23 mouse cellular contexts compared by ENCODE assay signal in the genomic region with DNA sequence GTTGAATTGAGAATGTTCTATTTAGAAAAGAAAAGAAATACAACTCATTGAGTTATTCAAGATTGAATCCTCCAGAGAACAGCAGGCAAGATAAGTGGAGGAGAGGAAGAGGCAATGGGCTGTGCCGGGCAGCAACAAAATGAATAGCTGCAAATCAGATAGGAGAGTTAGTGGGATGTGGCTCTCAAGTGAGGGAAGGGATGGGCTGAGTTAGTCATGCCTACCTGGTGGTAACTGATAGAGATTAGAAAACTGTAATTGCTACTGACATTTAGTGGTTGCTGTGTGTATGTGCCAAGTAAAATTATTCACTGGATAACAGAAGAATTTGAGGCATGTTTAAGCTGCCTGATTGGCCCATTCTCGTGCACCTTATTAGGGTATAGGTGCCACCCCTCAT.
DNase-seq lines count a peak whose midpoint lies in the region; ATAC-seq and TF ChIP-seq lines count a peak whose summit lies in the region.
"Had no signal": no experiment of that assay in that cellular context is flagged by ENCODE, and none has a peak within 500 bp of the region (broad histone marks: within the 10 kb centered on the region; RNA-seq: fewer than 3 reads in every experiment).

No protein-coding gene starts in this region.

- H3K36me3 ChIP-seq in kidney, postnatal 0 days (ENCODE audit: insufficient read depth, low read length), result no peaks in the 10 kb centered on the region
- H3K36me3 ChIP-seq in kidney, embryonic 14.5 days (ENCODE audit: control insufficient read depth, insufficient read depth, low read length), result no peaks in the 10 kb centered on the region
- H3K36me3 ChIP-seq in midbrain, embryonic 10.5 days, result no peaks in the 10 kb centered on the region
- H3K36me3 ChIP-seq: embryonic facial prominence, embryonic 10.5 days; embryonic facial prominence, embryonic 12.5 days; G1E had no signal

- peak; percentile 13; the same call in 1 of the 2 replicates for ATAC-seq in kidney, postnatal 0 days (replicated peaks; ENCODE audit: low FRiP score, low read depth)
- no peak for ATAC-seq in kidney, embryonic 14.5 days (ENCODE audit: low FRiP score, low TSS enrichment)
- ATAC-seq in megakaryocyte progenitor cell, adult 5-6 weeks (replicated peaks; ENCODE audit: poor library complexity), result peak; percentile 77
- ATAC-seq: activated CD4-positive, CD25-positive, alpha-beta regulatory T cell, adult 4 months; CD4-positive, CD25-positive, alpha-beta regulatory T cell, adult 4 months; forebrain, embryonic 14.5 days; forebrain, postnatal 0 days; Patski had no signal

- H3K4me3 ChIP-seq in kidney, postnatal 0 days (replicated peaks; ENCODE audit: low read depth, low read length), result no peak overlapping the region
- no peak overlapping the region for H3K4me3 ChIP-seq in kidney, embryonic 14.5 days (ENCODE audit: low read length)
- H3K4me3 ChIP-seq in midbrain, embryonic 10.5 days, result no peak overlapping the region
- H3K4me3 ChIP-seq: embryonic facial prominence, embryonic 10.5 days; embryonic facial prominence, embryonic 12.5 days had no signal

- no peak overlapping the region for H3K4me2 ChIP-seq in kidney, postnatal 0 days (ENCODE audit: low read length)
- H3K4me2 ChIP-seq in kidney, embryonic 14.5 days (replicated peaks; ENCODE audit: low read depth, low read length), result no peak overlapping the region
- H3K4me2 ChIP-seq: embryonic facial prominence, embryonic 12.5 days had no signal

- 69% methylated on average over 2 of the region's 2 CpGs for WGBS in kidney, postnatal 0 days
- WGBS in kidney, embryonic 14.5 days, result 74% methylated on average over 2 of the region's 2 CpGs
- WGBS in midbrain, embryonic 10.5 days, result 83% methylated on average over 2 of the region's 2 CpGs

- no peak for TF ChIP-seq CTCF in kidney, postnatal 0 days (IDR thresholded peaks at IDR 0.05; ENCODE audit: low read depth)

- no peaks in the 10 kb centered on the region for H3K9me3 ChIP-seq in kidney, postnatal 0 days (replicated peaks; ENCODE audit: low read length)
- H3K9me3 ChIP-seq in kidney, embryonic 14.5 days (ENCODE audit: control insufficient read depth, low read length), result no peaks in the 10 kb centered on the region
- H3K9me3 ChIP-seq in midbrain, embryonic 10.5 days (replicated peaks), result no peaks in the 10 kb centered on the region
- H3K9me3 ChIP-seq: embryonic facial prominence, embryonic 10.5 days; embryonic facial prominence, embryonic 12.5 days; G1E had no signal

- H3K27me3 ChIP-seq in kidney, postnatal 0 days (ENCODE audit: insufficient read depth, low read length), result no peaks in the 10 kb centered on the region
- H3K27me3 ChIP-seq in kidney, embryonic 14.5 days (ENCODE audit: control insufficient read depth, insufficient read depth, low read length), result no peaks in the 10 kb centered on the region
- H3K27me3 ChIP-seq in midbrain, embryonic 10.5 days (ENCODE audit: low read depth, poor library complexity, severe bottlenecking), result peaks cover 24% of the 10 kb centered on the region
- H3K27me3 ChIP-seq: CH12.LX; embryonic facial prominence, embryonic 12.5 days had no signal

- H3K27ac ChIP-seq in kidney, postnatal 0 days, result no peak overlapping the region
- no peak overlapping the region for H3K27ac ChIP-seq in kidney, embryonic 14.5 days (ENCODE audit: low read depth, low read length)
- no peak overlapping the region for H3K27ac ChIP-seq in midbrain, embryonic 10.5 days (replicated peaks)
- H3K27ac ChIP-seq: embryonic facial prominence, embryonic 10.5 days; embryonic facial prominence, embryonic 12.5 days had no signal

- no peaks in the 10 kb centered on the region for H3K4me1 ChIP-seq in kidney, postnatal 0 days (replicated peaks; ENCODE audit: insufficient read depth, low read length)
- H3K4me1 ChIP-seq in kidney, embryonic 14.5 days (ENCODE audit: control insufficient read depth, insufficient read depth, low read length), result no peaks in the 10 kb centered on the region
- H3K4me1 ChIP-seq in midbrain, embryonic 10.5 days, result peaks cover 11% of the 10 kb centered on the region
- H3K4me1 ChIP-seq: embryonic facial prominence, embryonic 12.5 days had no signal

- no peak overlapping the region for H3K9ac ChIP-seq in kidney, postnatal 0 days (ENCODE audit: low read depth, low read length)
- H3K9ac ChIP-seq in kidney, embryonic 14.5 days (ENCODE audit: low read depth, low read length), result no peak overlapping the region
- H3K9ac ChIP-seq: embryonic facial prominence, embryonic 12.5 days; forebrain, postnatal 0 days had no signal

- DNase-seq in kidney, postnatal 0 days (ENCODE audit: low spot score), result no peak
- no peak for DNase-seq in midbrain, embryonic 10.5 days (ENCODE audit: low spot score)
- DNase-seq in left cerebral cortex, adult 8-10 months (ENCODE audit: low spot score in 2 of 2), result no peak
- DNase-seq: adrenal gland, adult 8-10 months; adrenal gland, postnatal 14 days; adrenal gland, postnatal 36 days; B cell, adult 2 months; cerebellum, adult 11-12 months; cerebellum, adult 2 months; cerebellum, adult 9-10 months; cerebellum, postnatal 10 days; cerebellum, postnatal 25 days; forebrain, postnatal 0 days had no signal
